Mouse (Mus musculus) neural tube, embryonic 14.5 days (tissue): ENCODE data around the gene Cd180. TPM values are rescaled to one million over a fixed set of nuclear protein-coding genes. Genes with fewer than 3 reads are reported as not detected.

Experiments used
- ATAC-seq: fragments of 200-750 bp; cut with Nextera tagmentation; 2 replicates; pipeline ENCODE4 v1.8.0; 2017; ENCODE audit warnings: low read depth, mild to moderate bottlenecking, moderate TSS enrichment, moderate library complexity
- H3K27ac ChIP-seq: fragments of 300-500 bp; sonication (generic); 2 replicates; pipeline ENCODE4 v1.5.1; 2014; ENCODE audit warnings: low read depth, mild to moderate bottlenecking, control low read depth, low read length, moderate library complexity, mixed read lengths
- H3K27me3 ChIP-seq: fragments of 300-500 bp; sonication (generic); 2 replicates; pipeline ENCODE4 v1.6.1; 2014; ENCODE audit warnings: low read length; ENCODE audit not compliant: control insufficient read depth, insufficient read depth
- H3K36me3 ChIP-seq: fragments of 300-500 bp; sonication (generic); 2 replicates; pipeline ENCODE4 v1.6.1; 2014; ENCODE audit warnings: low read length, mixed read lengths; ENCODE audit not compliant: control insufficient read depth, insufficient read depth
- H3K4me1 ChIP-seq: fragments of 300-500 bp; sonication (generic); 2 replicates; pipeline ENCODE4 v1.6.1; 2014; ENCODE audit warnings: low read length; ENCODE audit not compliant: control insufficient read depth, insufficient read depth
- H3K4me2 ChIP-seq: fragments of 300-500 bp; sonication (generic); 2 replicates; pipeline ENCODE4 v1.6.1; 2014; ENCODE audit warnings: mild to moderate bottlenecking, low read depth, low read length, control low read depth
- H3K4me3 ChIP-seq: fragments of 300-500 bp; sonication (generic); 2 replicates; pipeline ENCODE4 v1.5.1; 2014; ENCODE audit warnings: low read depth, low read length, control low read depth, mixed read lengths
- H3K9ac ChIP-seq: fragments of 300-500 bp; sonication (generic); replicated peaks from 2 replicates; pipeline ENCODE4 v1.6.1; 2014; ENCODE audit warnings: low read depth, mild to moderate bottlenecking, control low read depth, low read length, mixed read lengths
- H3K9me3 ChIP-seq: fragments of 300-500 bp; sonication (generic); 2 replicates; pipeline ENCODE4 v1.6.1; 2016; ENCODE audit warnings: low read length; ENCODE audit not compliant: control insufficient read depth
- WGBS: fragments of 180-500 bp; shearing (Covaris S2); extraction: QIAGEN DNeasy Blood & Tissue Kit; methylation state at CpG from one replicate; pipeline ENCODE4 v1.1.7; 2014; 5-methylcytosine and 5-hydroxymethylcytosine counted together
- polyA plus RNA-seq: library from polyadenylated mRNA; unstranded; fragments of >200 nt; fragmentation: Nextera tagmentation; extraction: Ambion mirVana; gene quantifications from 2 replicates; pipeline ENCODE4 v1.2.1, GENCODE M21; 2014

The Cd180 gene
- polyA plus RNA-seq, 1 experiment from 2014 or later, result 0.79 TPM

DNA sequence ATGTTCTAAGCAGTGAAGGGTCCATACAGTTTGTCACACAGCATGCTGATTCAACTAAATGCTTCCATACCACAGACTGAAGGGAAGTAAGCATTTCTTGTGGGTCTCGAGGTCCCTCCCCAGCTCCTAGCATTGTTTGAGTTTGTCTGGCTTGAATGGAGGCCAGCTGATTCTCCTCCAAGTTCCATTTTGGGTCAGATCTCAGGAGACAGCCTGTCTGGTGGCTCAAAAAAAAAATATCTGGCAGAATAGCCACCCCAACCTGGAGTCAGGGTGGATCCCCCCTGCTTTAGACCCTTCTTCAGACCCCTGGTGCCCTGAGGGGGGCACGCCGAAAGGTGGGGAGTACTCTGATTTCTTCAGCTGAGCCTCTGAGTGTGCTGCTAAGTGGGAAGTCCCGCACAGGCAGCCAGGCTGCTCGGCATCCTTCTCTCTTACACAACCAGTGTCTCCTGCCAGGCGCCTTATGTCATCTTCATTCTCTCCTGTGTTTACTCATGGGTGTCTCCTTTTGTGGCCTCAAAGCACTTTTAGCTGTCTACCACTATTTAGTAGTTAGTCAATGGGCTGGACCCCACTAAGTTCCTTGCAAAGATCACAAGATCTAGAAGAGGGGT, 35.0 kb upstream of the Cd180 start:
- Histone ChIP-seq H3K4me1 (no peaks in the 10 kb centered on the region), H3K9ac (no peak overlapping the region), H3K4me3 (no peak overlapping the region), H3K4me2 (no peak overlapping the region), H3K27ac (no peak overlapping the region), H3K36me3 (no peaks in the 10 kb centered on the region), H3K9me3 (no peaks in the 10 kb centered on the region), H3K27me3 (no peaks in the 10 kb centered on the region)
- ATAC-seq, result no peak
- WGBS, result 85% methylated on average over 6 of the region's 6 CpGs

- H3K4me3 ChIP-seq, result no peak overlapping the region
- ATAC-seq, result no peak
- H3K36me3 ChIP-seq, result no peaks in the 10 kb centered on the region
- H3K27me3 ChIP-seq, result no peaks in the 10 kb centered on the region
- H3K4me1 ChIP-seq, result no peaks in the 10 kb centered on the region
- H3K27ac ChIP-seq, result no peak overlapping the region
- H3K4me2 ChIP-seq, result no peak overlapping the region
- 73% methylated on average over 6 of the region's 6 CpGs for WGBS
- no peak overlapping the region for H3K9ac ChIP-seq
- H3K9me3 ChIP-seq, result no peaks in the 10 kb centered on the region
These were observed 29.3 kb upstream of the Cd180 start for GRCm38 (mm10) chr13:102664041-102664440.

- Histone ChIP-seq H3K9me3 (no peaks in the 10 kb centered on the region), H3K4me2 (no peak overlapping the region), H3K4me1 (no peaks in the 10 kb centered on the region), H3K27me3 (no peaks in the 10 kb centered on the region), H3K9ac (no peak overlapping the region), H3K36me3 (no peaks in the 10 kb centered on the region), H3K27ac (no peak overlapping the region), H3K4me3 (no peak overlapping the region)
- ATAC-seq, result no peak
- 55% methylated on average over 12 of the region's 12 CpGs for WGBS
These were observed 28.3 kb upstream of the Cd180 start for GRCm38 (mm10) chr13:102664843-102665587.

DNA sequence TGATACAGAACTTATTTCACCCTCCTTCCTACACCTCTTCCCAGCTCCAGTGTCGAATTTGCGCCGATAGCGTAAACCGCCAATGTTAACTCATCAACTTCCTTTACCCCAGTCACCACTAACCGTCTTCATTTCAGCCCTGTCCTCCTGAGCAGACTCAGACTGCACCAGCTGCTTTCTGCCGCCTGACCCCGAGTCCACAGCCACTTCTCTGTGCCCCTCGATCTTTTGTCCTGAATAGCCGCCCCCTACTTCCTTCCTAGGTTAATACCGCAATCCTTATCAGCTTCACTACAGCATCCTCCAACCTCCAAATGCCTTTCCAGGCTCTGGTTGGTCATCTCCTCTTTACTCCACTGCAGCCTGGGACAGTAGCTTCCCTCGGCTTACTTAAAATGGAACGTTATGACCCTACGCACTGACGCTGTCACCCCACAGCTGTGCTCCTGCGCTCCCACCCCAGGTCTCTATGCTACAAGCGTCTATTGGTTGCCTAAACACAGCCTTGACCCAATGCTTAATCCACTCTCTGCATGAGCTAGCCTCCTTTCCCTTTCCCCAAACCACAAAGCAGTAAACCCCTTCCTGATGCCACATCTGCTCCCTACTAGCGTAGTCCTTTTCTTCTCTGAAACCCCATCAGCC, 27.6 kb upstream of the Cd180 start:
- Histone ChIP-seq H3K9me3 (no peaks in the 10 kb centered on the region), H3K36me3 (no peaks in the 10 kb centered on the region), H3K27me3 (no peaks in the 10 kb centered on the region), H3K4me1 (no peaks in the 10 kb centered on the region), H3K27ac (no peak overlapping the region), H3K4me2 (no peak overlapping the region), H3K4me3 (no peak overlapping the region), H3K9ac (no peak overlapping the region)
- WGBS, result 64% methylated on average over 18 of the region's 18 CpGs
- no peak for ATAC-seq

DNA sequence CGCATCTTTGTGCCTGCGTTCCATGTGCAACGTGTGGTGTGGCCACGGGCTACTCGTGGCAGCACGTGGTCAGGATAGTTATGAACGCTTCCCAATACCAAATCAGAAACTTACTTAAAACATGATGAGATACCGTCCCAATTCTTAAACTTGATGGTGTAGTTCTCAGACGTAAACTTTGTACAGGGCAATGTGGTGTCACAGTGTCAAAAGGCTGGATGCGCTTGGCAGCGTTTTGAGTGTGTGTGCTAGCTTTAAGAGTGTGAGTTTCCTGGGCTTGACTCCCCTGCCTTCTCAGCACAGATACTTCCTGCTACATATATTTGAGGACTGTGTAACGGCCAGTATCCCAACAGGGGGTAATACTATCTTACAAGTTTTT, 27.1 kb upstream of the Cd180 start:
- Histone ChIP-seq H3K27ac (no peak overlapping the region), H3K36me3 (no peaks in the 10 kb centered on the region), H3K9me3 (no peaks in the 10 kb centered on the region), H3K4me2 (no peak overlapping the region), H3K9ac (no peak overlapping the region), H3K4me3 (no peak overlapping the region), H3K27me3 (no peaks in the 10 kb centered on the region), H3K4me1 (no peaks in the 10 kb centered on the region)
- 93% methylated on average over 12 of the region's 12 CpGs for WGBS
- no peak for ATAC-seq

GRCm38 (mm10) chr13:102666731-102667130, 26.6 kb upstream of the Cd180 start:
- Histone ChIP-seq H3K9ac (no peak overlapping the region), H3K4me1 (no peaks in the 10 kb centered on the region), H3K27me3 (no peaks in the 10 kb centered on the region), H3K36me3 (no peaks in the 10 kb centered on the region), H3K4me3 (no peak overlapping the region), H3K9me3 (no peaks in the 10 kb centered on the region), H3K27ac (no peak overlapping the region), H3K4me2 (no peak overlapping the region)
- WGBS, result 85% methylated on average over 4 of the region's 4 CpGs
- no peak for ATAC-seq

- Histone ChIP-seq H3K9ac (no peak overlapping the region), H3K27ac (no peak overlapping the region), H3K4me1 (no peaks in the 10 kb centered on the region), H3K4me2 (no peak overlapping the region), H3K27me3 (no peaks in the 10 kb centered on the region), H3K36me3 (no peaks in the 10 kb centered on the region), H3K9me3 (no peaks in the 10 kb centered on the region), H3K4me3 (no peak overlapping the region)
- no peak for ATAC-seq
- 90% methylated on average over 4 of the region's 4 CpGs for WGBS
These were observed 26.0 kb upstream of the Cd180 start for GRCm38 (mm10) chr13:102667401-102667800.

DNA sequence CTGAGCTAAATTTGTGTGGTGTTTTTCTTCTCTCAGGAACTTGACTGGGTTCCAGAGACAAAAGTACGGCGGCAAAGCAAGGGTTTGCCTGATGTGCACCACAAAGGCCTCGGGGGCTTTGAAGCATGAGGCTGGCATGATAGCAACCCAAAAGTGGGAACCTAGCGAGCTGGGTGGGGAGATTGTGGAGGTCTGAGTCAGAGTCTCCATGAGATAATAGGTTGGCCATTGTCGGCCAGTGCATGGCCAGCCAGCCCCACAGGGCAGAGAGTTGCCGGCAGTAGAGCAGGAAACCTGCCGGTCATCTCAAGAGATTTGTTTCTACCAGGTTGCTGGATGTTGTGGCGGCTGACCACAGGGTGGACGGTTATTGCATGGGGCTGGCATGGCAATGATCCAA, 25.5 kb upstream of the Cd180 start:
- no peak overlapping the region for H3K4me2 ChIP-seq
- no peaks in the 10 kb centered on the region for H3K4me1 ChIP-seq
- no peak overlapping the region for H3K9ac ChIP-seq
- H3K4me3 ChIP-seq, result no peak overlapping the region
- H3K27ac ChIP-seq, result no peak overlapping the region
- no peaks in the 10 kb centered on the region for H3K9me3 ChIP-seq
- ATAC-seq, result no peak
- H3K27me3 ChIP-seq, result no peaks in the 10 kb centered on the region
- WGBS, result 90% methylated on average over 9 of the region's 9 CpGs
- H3K36me3 ChIP-seq, result no peaks in the 10 kb centered on the region

- WGBS, result 81% methylated on average over 6 of the region's 6 CpGs
- Histone ChIP-seq H3K4me1 (no peaks in the 10 kb centered on the region), H3K36me3 (no peaks in the 10 kb centered on the region), H3K27me3 (no peaks in the 10 kb centered on the region), H3K9ac (no peak overlapping the region), H3K9me3 (no peaks in the 10 kb centered on the region), H3K27ac (no peak overlapping the region), H3K4me2 (no peak overlapping the region), H3K4me3 (no peak overlapping the region)
- ATAC-seq, result no peak
These were observed 24.4 kb upstream of the Cd180 start for GRCm38 (mm10) chr13:102668933-102669332.
